Mouse (Mus musculus) MEL (cell line): ENCODE measurements around the gene 2200002J24Rik.

Experiments used
- CTCF ChIP-seq, 3 experiments: IDR thresholded peaks in 2 of 3; conservative IDR thresholded peaks in 1 of 3; 2 replicates each; pipeline ENCODE4 v1.5.1; 2011 to 2012; ENCODE audit warnings: low read length in 3 of 3, low read depth in 2 of 3, mild to moderate bottlenecking in 2 of 3, improper control_type of control experiment in 1 of 3, inconsistent platforms in 1 of 3, mixed read lengths in 1 of 3, moderate library complexity in 1 of 3; ENCODE audit not compliant: control insufficient read depth in 1 of 3, insufficient read depth in 1 of 3, poor library complexity in 1 of 3, severe bottlenecking in 1 of 3
- GABPA ChIP-seq: IDR thresholded peaks from 2 replicates; pipeline ENCODE4 v1.6.1; 2012; ENCODE audit warnings: low read depth, mild to moderate bottlenecking, inconsistent platforms, low read length, improper control_type of control experiment, moderate library complexity
- POLR2A ChIP-seq, 2 experiments: IDR thresholded peaks; 2 replicates each; pipeline ENCODE4 v1.6.1; 2011 to 2012; ENCODE audit warnings: low read length in 2 of 2, mild to moderate bottlenecking in 2 of 2, control low read depth in 1 of 2, improper control_type of control experiment in 1 of 2, low read depth in 1 of 2, moderate library complexity in 1 of 2; ENCODE audit not compliant: control insufficient read depth in 1 of 2, insufficient read depth in 1 of 2, poor library complexity in 1 of 2

DNA sequence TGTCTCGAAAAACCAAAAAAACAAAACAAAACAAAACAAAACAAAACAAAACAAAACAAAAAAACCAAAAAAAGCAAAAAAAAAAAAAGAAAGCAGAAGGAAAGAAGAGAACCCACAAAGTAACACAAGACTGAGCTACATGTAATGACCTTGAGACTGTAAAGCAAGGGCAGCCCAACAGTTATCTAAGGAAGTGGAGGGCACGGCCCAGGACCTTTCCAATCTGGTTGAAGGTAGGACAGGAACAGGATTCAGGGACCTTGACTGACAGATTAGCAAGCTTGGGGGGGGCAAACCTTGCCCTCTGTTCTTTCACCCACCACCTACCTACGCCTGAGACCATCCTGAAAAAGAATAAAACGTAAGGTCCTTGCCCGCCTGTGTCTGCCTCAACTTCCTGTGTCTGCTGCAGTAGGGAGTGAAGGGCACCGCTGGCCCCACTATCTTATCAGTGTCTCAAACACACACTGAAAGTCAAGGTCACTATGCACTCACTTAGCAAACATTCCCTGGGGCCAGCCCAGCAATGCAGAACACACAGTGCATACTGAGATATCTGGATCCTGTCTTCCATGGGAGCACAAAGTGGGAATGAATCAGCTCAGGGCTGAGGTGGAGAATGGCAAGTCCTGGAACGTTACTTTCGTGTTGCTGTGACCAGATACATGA, 7.6 kb downstream of the 2200002J24Rik start:
- TF ChIP-seq GABPA (no peak), POLR2A (IDR thresholded peaks at IDR 0.05; ENCODE audit: control insufficient read depth in 1 of 2, insufficient read depth in 1 of 2, low read depth in 1 of 2, low read length in 2 of 2, poor library complexity in 1 of 2) (no peak), CTCF (IDR thresholded peaks at IDR 0.05 in 2 of 3, conservative IDR thresholded peaks at IDR 0.05 in 1 of 3; ENCODE audit: control insufficient read depth in 1 of 3, insufficient read depth in 1 of 3, low read depth in 2 of 3, low read length in 3 of 3, poor library complexity in 1 of 3, severe bottlenecking in 1 of 3) (no peak)
